Mouse (Mus musculus) embryonic facial prominence, embryonic 11.5 days (tissue): ENCODE data around the gene Kif21b. TPM values are rescaled to one million over a fixed set of nuclear protein-coding genes. Genes with fewer than 3 reads are reported as not detected.

Experiments used
- ATAC-seq: fragments of 200-750 bp; cut with Nextera tagmentation; replicated peaks from 2 replicates; pipeline ENCODE4 v1.8.0; 2017; ENCODE audit warnings: low read depth; ENCODE audit not compliant: insufficient number of reproducible peaks, low FRiP score, low TSS enrichment
- DNase-seq: peaks from one replicate; pipeline ENCODE4 v3.0.0-alpha.2; 2015; ENCODE audit warnings: low spot score
- H3K27ac ChIP-seq: fragments of 300-500 bp; sonication (generic); replicated peaks from 2 replicates; pipeline ENCODE4 v1.5.1; 2014; ENCODE audit warnings: mild to moderate bottlenecking, low read depth, low read length, control low read depth
- H3K27me3 ChIP-seq: fragments of 300-500 bp; sonication (generic); 2 replicates; pipeline ENCODE4 v1.6.1; 2014; ENCODE audit warnings: mild to moderate bottlenecking, low read length, moderate library complexity, mixed read lengths; ENCODE audit not compliant: control insufficient read depth, insufficient read depth
- H3K36me3 ChIP-seq: fragments of 300-500 bp; sonication (generic); replicated peaks from 2 replicates; pipeline ENCODE4 v1.6.1; 2014; ENCODE audit warnings: low read depth, mild to moderate bottlenecking, low read length, moderate library complexity, mixed read lengths; ENCODE audit not compliant: control insufficient read depth, insufficient read depth
- H3K4me1 ChIP-seq: fragments of 300-500 bp; sonication (generic); 2 replicates; pipeline ENCODE4 v1.6.1; 2014; ENCODE audit warnings: low read length, mixed read lengths; ENCODE audit not compliant: control insufficient read depth, insufficient read depth
- H3K4me2 ChIP-seq: fragments of 300-500 bp; sonication (generic); 2 replicates; pipeline ENCODE4 v1.6.1; 2014; ENCODE audit warnings: low read depth, mild to moderate bottlenecking, control low read depth, low read length, moderate library complexity
- H3K4me3 ChIP-seq: fragments of 300-500 bp; sonication (generic); 2 replicates; pipeline ENCODE4 v1.5.1; 2014; ENCODE audit warnings: low read depth, low read length, control low read depth
- H3K9ac ChIP-seq: fragments of 300-500 bp; sonication (generic); replicated peaks from 2 replicates; pipeline ENCODE4 v1.6.1; 2014; ENCODE audit warnings: mild to moderate bottlenecking, control low read depth, low read length
- H3K9me3 ChIP-seq: fragments of 300-500 bp; sonication (generic); replicated peaks from 2 replicates; pipeline ENCODE4 v1.6.1; 2016; ENCODE audit warnings: mild to moderate bottlenecking, low read length, inconsistent platforms, mixed read lengths; ENCODE audit not compliant: control insufficient read depth
- WGBS: fragments of 180-500 bp; shearing (Covaris S2); extraction: QIAGEN DNeasy Blood & Tissue Kit; methylation state at CpG from one replicate; pipeline ENCODE4 v1.1.7; 2014; 5-methylcytosine and 5-hydroxymethylcytosine counted together
- polyA plus RNA-seq: library from polyadenylated mRNA; unstranded; fragments of >200 nt; fragmentation: Nextera tagmentation; extraction: Ambion mirVana; gene quantifications from 2 replicates; pipeline ENCODE4 v1.2.1, GENCODE M21; 2014

Gene Kif21b
- polyA plus RNA-seq, 1 experiment from 2014 or later: 6.9 TPM

DNA sequence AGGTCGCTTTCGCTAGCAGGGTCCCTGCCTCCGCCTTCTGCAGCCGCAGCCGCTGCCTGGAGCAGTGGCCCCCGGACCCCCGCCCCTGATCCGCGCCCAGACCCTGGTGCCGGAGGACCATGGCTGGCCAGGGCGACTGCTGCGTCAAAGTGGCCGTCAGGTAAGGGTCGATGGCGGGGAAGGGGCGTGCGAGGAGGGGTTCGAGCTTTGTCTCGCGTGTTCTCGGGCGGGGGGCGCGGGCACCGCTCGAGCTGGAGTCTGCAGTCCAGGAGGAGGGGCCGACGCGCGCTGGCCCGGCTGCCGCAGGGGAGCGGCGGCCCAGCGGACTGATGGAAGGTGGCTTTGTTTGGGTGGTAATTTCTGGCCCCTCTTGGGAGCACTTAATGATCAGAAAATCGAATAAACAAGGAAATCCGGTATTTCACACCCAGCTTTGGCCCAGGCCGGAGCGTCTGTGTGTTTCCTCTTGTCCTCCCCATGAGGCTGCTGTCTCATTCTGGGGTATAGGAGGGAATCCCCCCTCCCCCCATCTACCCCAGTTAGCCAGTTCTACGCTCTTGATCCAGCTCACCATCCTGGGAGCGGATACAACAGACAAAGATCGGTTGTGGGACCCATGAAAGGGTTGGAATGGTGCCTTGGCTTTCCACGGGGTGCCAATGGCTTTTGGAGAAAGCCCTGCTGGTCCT, 558 bp downstream of the Kif21b start:
- H3K9me3 ChIP-seq: no peaks in the 10 kb centered on the region
- H3K4me1 ChIP-seq: peaks cover 7% of the 10 kb centered on the region
- peak overlapping the region; percentile 82 for H3K9ac ChIP-seq
- WGBS: under 1% methylated on average over 42 of the region's 43 CpGs
- H3K36me3 ChIP-seq: no peaks in the 10 kb centered on the region
- peak overlapping the region; percentile 83 for H3K4me3 ChIP-seq
- H3K27ac ChIP-seq: no peak overlapping the region
- ATAC-seq (peak; percentile 60), DNase-seq (peak; percentile 74)
- peak overlapping the region; percentile 85 for H3K4me2 ChIP-seq
- no peaks in the 10 kb centered on the region for H3K27me3 ChIP-seq

DNA sequence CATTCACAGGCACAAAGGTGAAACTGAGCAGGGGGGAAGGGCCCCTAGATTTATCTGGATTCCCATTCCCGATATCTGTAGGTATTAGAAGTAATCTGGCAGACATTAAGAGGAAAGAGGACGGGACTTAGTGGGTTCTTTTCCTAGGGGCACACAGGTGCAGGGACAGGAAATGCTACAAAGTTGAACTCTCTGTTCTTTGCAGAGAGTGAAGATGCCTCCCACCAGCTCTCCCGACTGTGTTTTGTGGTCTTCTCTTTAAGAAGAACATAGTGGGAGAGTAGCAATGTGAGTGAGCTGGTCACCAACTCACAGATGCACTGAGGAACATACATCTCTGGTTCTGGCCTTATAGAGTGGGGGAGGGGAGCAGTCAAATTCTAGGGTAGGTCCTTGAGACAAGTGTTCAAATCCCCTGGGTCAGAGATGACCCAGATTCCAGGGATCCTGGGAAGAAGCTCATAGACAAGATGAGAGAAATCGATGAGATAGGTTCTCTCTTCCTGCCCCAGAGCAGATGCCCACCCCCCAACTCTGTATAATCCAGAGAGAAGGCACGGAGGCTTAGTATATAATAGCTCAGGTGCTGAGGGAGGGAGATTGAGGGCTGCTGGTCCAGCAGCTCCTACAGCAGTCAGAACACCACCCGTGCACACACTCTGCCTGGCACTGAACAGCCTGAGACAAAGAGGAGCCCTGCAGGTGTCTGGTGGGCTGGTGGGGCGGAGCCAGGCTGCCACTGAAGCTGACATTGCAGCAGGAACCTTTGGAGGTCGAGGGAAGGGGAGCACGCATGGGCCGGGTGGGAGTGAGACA, 1.4 kb downstream of the Kif21b start:
- Histone ChIP-seq H3K4me1 (peaks cover 14% of the 10 kb centered on the region), H3K4me3 (peak overlapping the region; percentile 83), H3K36me3 (no peaks in the 10 kb centered on the region), H3K9ac (peak overlapping the region; percentile 82), H3K9me3 (no peaks in the 10 kb centered on the region), H3K27me3 (no peaks in the 10 kb centered on the region), H3K4me2 (peak overlapping the region; percentile 85), H3K27ac (no peak overlapping the region)
- 34% methylated on average over 10 of the region's 10 CpGs for WGBS
- DNase-seq (no peak), ATAC-seq (no peak)

DNA sequence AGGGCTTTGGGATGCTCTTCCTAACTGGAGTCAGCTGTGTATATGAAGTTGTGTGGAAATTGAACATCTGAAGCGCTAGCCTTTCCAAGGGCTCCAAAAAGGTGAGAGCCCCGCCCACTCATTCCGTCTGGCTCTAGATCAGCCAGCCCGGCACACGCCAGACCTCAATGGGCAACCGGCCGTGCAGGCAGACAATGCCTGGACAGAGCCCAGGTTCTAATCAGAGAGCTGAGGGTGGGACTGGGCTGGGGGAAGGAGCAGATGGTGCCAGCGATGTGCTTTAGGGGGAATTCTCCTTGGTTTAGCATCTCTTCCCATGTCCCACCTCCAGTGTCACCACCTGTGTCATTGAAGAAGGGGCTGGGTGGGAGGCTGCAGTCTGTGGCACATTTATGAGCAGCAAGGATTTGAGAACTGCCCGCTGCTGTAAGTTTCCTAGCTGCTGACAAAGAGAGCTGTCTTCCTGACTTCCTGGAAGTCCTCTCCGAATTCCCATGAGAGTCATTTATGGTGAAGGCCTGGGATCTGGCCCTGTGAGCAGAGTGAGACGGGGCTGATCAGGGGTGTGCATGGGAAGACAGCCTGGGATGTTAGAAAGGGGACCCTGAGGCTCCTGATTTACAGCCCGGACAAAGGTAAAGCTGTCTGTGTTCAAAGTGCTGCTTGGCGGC, 2.5 kb downstream of the Kif21b start:
- DNase-seq (no peak), ATAC-seq (no peak)
- H3K4me1 ChIP-seq: peaks cover 18% of the 10 kb centered on the region
- peak overlapping the region; percentile 29 for H3K4me2 ChIP-seq
- H3K27me3 ChIP-seq: no peaks in the 10 kb centered on the region
- peak overlapping the region; percentile 28 for H3K9ac ChIP-seq
- no peaks in the 10 kb centered on the region for H3K9me3 ChIP-seq
- H3K27ac ChIP-seq: no peak overlapping the region; the same call in 1 of the 2 replicates
- no peaks in the 10 kb centered on the region for H3K36me3 ChIP-seq
- no peak overlapping the region for H3K4me3 ChIP-seq
- 41% methylated on average over 13 of the region's 13 CpGs for WGBS

DNA sequence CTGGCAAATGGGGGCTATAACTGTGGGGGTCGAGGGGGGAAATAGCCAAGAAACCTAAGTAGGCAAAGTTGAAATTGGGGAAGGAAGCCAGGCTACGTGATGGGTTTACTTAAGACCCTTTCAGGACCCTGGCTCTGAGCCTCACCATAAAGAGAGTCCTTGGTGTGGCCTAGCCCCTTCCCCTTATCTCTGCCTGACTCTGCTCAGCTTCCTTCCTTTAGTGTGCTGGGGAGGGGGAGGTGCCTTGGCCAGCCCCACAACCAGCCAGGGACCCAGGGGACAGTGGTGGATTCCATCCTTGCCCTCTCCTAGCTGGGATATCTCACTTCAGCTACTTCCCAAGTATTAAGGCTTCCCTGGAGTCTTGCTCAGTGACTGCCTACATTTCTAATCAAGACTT, 3.4 kb downstream of the Kif21b start:
- Histone ChIP-seq H3K4me2 (no peak overlapping the region), H3K36me3 (no peaks in the 10 kb centered on the region), H3K4me1 (peaks cover 18% of the 10 kb centered on the region), H3K27ac (no peak overlapping the region), H3K4me3 (no peak overlapping the region), H3K9me3 (no peaks in the 10 kb centered on the region), H3K27me3 (no peaks in the 10 kb centered on the region), H3K9ac (no peak overlapping the region)
- ATAC-seq: no peak
- DNase-seq: no peak
- 62% methylated on average over 2 of the region's 2 CpGs for WGBS

DNA sequence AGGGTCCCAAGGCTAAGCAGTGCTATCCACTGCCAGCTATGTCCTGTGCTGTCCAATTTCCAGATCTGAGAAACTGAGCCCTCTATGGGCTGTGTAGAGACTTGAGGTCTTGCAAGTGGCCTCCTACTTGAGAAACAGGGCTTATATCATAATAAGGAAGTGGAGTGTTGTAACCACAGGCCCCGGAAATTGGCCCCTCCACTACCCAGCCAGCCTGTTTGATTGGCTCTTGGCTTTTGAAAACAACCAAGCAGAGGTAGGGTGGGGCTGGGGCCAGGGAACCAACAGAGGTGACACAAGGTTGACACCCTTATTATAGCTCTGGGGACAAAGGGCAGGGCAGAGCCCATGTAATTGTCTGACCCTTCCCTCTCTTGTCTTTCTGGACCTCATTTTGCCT, 3.9 kb downstream of the Kif21b start:
- Histone ChIP-seq H3K4me3 (no peak overlapping the region), H3K27ac (no peak overlapping the region), H3K4me1 (peaks cover 18% of the 10 kb centered on the region), H3K4me2 (no peak overlapping the region), H3K36me3 (no peaks in the 10 kb centered on the region), H3K27me3 (no peaks in the 10 kb centered on the region), H3K9ac (no peak overlapping the region), H3K9me3 (no peaks in the 10 kb centered on the region)
- DNase-seq (no peak), ATAC-seq (no peak)
- 17% methylated on average over 1 of the region's 1 CpGs for WGBS

DNA sequence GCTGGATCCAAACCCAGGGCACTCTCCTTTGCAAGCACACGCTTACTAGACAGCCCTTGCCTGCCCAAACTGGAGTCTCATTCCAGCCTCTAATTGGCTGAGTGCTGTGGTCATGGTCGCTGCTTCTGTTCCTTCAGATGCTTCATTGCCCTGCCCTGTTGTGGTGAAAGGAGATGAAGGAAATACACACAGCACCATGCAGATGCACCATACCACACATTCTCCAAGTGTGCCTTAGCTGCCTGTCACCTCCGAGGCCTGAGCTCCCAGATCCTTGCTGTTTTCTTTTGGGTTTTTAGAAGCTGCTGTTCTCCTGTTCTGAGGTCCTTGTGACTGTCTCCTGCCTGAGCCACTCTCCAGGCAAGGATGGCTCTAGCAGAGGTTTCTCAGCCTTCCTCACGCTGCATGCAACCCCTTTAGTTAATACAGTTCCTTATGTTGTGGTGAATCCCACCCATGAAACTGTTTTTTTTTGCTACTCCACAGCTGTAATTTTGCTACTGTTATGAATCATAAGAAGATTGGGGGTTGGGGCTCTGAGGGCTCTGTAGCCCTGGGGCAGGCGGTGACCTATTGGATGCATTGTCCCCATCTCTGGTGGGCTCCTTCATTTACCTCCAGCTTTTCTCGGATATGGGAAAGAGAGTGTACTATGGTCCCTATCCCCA, 4.7 kb downstream of the Kif21b start:
- H3K27ac ChIP-seq: no peak overlapping the region

DNA sequence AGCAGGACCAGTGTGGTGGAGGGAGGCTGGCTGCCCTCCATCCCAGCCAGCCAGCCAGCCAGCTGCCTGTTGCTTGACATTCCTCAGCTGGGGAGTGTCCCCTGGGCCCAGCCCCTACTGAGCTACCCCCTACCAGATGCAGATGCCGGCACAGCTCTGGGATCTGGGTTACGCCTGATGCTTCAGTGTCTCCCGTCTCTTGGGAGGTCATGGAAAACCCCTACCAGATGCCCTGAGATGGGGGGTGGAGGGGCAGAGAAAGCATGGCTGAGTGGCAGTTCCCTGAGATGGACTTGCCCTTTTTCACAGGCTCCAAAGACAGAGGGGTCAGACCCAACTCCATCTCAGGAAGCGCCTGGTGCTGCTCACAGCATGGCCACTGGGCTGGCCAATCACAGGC, 5.4 kb downstream of the Kif21b start:
- H3K27ac ChIP-seq: 0 out of 2 replicates have a peak overlapping the region, but pooled peaks have one; percentile 52
- H3K27me3 ChIP-seq: no peaks in the 10 kb centered on the region
- H3K9ac ChIP-seq: no peak overlapping the region
- ATAC-seq: no peak
- H3K9me3 ChIP-seq: no peaks in the 10 kb centered on the region
- 22% methylated on average over 4 of the region's 4 CpGs for WGBS
- DNase-seq: peak; percentile 49
- no peaks in the 10 kb centered on the region for H3K36me3 ChIP-seq
- peaks cover 18% of the 10 kb centered on the region for H3K4me1 ChIP-seq
- H3K4me2 ChIP-seq: no peak overlapping the region; the same call in 1 of the 2 replicates
- no peak overlapping the region for H3K4me3 ChIP-seq

More for the DNA sequence above, 4.7 kb downstream of the Kif21b start:
- Histone ChIP-seq H3K36me3 (no peaks in the 10 kb centered on the region), H3K4me3 (no peak overlapping the region), H3K9me3 (no peaks in the 10 kb centered on the region), H3K4me1 (peaks cover 18% of the 10 kb centered on the region), H3K4me2 (no peak overlapping the region), H3K9ac (no peak overlapping the region; the same call in 1 of the 2 replicates), H3K27me3 (no peaks in the 10 kb centered on the region)
- DNase-seq (no peak), ATAC-seq (no peak)
- 49% methylated on average over 6 of the region's 6 CpGs for WGBS
